Mouse (Mus musculus) neural tube, embryonic 15.5 days (tissue): ENCODE results near the gene Dtx2. TPM values are rescaled to one million over a fixed set of nuclear protein-coding genes. Genes with fewer than 3 reads are reported as not detected.
"Not testable (repeated sequence)": the region's sequence is repeated elsewhere in the genome, so short reads cannot be mapped to it uniquely, and the experiment has no call there.

Source experiments
- ATAC-seq: fragments of 200-750 bp; cut with Nextera tagmentation; 2 replicates; pipeline ENCODE4 v1.8.0; 2017; ENCODE audit warnings: mild to moderate bottlenecking, moderate TSS enrichment, moderate library complexity; ENCODE audit not compliant: low FRiP score
- H3K27ac ChIP-seq: fragments of 300-500 bp; sonication (generic); replicated peaks from 2 replicates; pipeline ENCODE4 v1.5.1; 2015; ENCODE audit warnings: mild to moderate bottlenecking, inconsistent platforms
- H3K27me3 ChIP-seq: fragments of 300-500 bp; sonication (generic); replicated peaks from 2 replicates; pipeline ENCODE4 v1.6.1; 2015; ENCODE audit warnings: inconsistent platforms
- H3K36me3 ChIP-seq: fragments of 300-500 bp; sonication (generic); 2 replicates; pipeline ENCODE4 v1.6.1; 2015; ENCODE audit warnings: inconsistent platforms
- H3K4me1 ChIP-seq: fragments of 300-500 bp; sonication (generic); 2 replicates; pipeline ENCODE4 v1.6.1; 2015; ENCODE audit warnings: inconsistent platforms
- H3K4me2 ChIP-seq: fragments of 300-500 bp; sonication (generic); 2 replicates; pipeline ENCODE4 v1.6.1; 2015; ENCODE audit warnings: inconsistent platforms, mild to moderate bottlenecking, moderate library complexity
- H3K4me3 ChIP-seq: fragments of 300-500 bp; sonication (generic); replicated peaks from 2 replicates; pipeline ENCODE4 v1.5.1; 2015; ENCODE audit warnings: mild to moderate bottlenecking, inconsistent platforms
- H3K9ac ChIP-seq: fragments of 300-500 bp; sonication (generic); replicated peaks from 2 replicates; pipeline ENCODE4 v1.6.1; 2015; ENCODE audit warnings: mild to moderate bottlenecking, inconsistent platforms
- H3K9me3 ChIP-seq: fragments of 300-500 bp; sonication (generic); replicated peaks from 2 replicates; pipeline ENCODE4 v1.6.1; 2016; ENCODE audit warnings: inconsistent platforms
- WGBS: fragments of 180-500 bp; shearing (Covaris S2); methylation state at CpG from one replicate; pipeline ENCODE4 v1.1.7; 2015; ENCODE audit warnings: mixed read lengths; 5-methylcytosine and 5-hydroxymethylcytosine counted together
- polyA plus RNA-seq: library from polyadenylated mRNA; unstranded; fragments of >200 nt; fragmentation: Nextera tagmentation; extraction: Ambion mirVana; gene quantifications from 2 replicates; pipeline ENCODE4 v1.2.1, GENCODE M21; 2015

Dtx2 gene
- polyA plus RNA-seq, 1 experiment from 2014 or later = 22.5 TPM

GRCm38 (mm10) chr5:136051231-136052085, 56.9 kb downstream of the Dtx2 start:
- peak overlapping the region; percentile 69 for H3K27ac ChIP-seq
- no peaks in the 10 kb centered on the region for H3K9me3 ChIP-seq
- ATAC-seq = peak; percentile 78
- H3K4me2 ChIP-seq = peak overlapping the region; percentile 11; the same call in 1 of the 2 replicates
- no peaks in the 10 kb centered on the region for H3K27me3 ChIP-seq
- no peak overlapping the region for H3K9ac ChIP-seq
- no peaks in the 10 kb centered on the region for H3K36me3 ChIP-seq
- WGBS = 5% methylated on average over 10 of the region's 10 CpGs
- no peak overlapping the region for H3K4me3 ChIP-seq
- peaks cover 12% of the 10 kb centered on the region for H3K4me1 ChIP-seq

GRCm38 (mm10) chr5:136052861-136053655, 58.5 kb downstream of the Dtx2 start:
- H3K4me1 ChIP-seq = peaks cover 12% of the 10 kb centered on the region
- H3K27me3 ChIP-seq = no peaks in the 10 kb centered on the region
- H3K36me3 ChIP-seq = no peaks in the 10 kb centered on the region
- no peak for ATAC-seq
- no peak overlapping the region for H3K9ac ChIP-seq
- H3K27ac ChIP-seq = no peak overlapping the region
- 85% methylated on average over 8 of the region's 8 CpGs for WGBS
- no peak overlapping the region for H3K4me3 ChIP-seq
- H3K9me3 ChIP-seq = no peaks in the 10 kb centered on the region
- no peak overlapping the region for H3K4me2 ChIP-seq

GRCm38 (mm10) chr5:136054301-136055077, 59.9 kb downstream of the Dtx2 start, which contains the start of gene Upk3bl:
TSS of gene Upk3bl (plus strand) at chr5:136054492.
- Histone ChIP-seq H3K4me3 (no peak within 1 kb of the TSS), H3K27me3 (no peaks in the 10 kb centered on the region), H3K9ac (no peak within 1 kb of the TSS), H3K4me1 (peaks cover 12% of the 10 kb centered on the region), H3K27ac (no peak within 1 kb of the TSS), H3K36me3 (no peaks in the 10 kb centered on the region), H3K4me2 (no peak within 1 kb of the TSS), H3K9me3 (no peaks in the 10 kb centered on the region)
- ATAC-seq = no peak
- WGBS = 91% methylated on average over 11 of the region's 11 CpGs

- Histone ChIP-seq H3K4me3 (no peak overlapping the region), H3K9me3 (no peaks in the 10 kb centered on the region), H3K4me2 (no peak overlapping the region), H3K4me1 (peaks cover 12% of the 10 kb centered on the region), H3K27me3 (no peaks in the 10 kb centered on the region), H3K27ac (no peak overlapping the region), H3K9ac (no peak overlapping the region), H3K36me3 (no peaks in the 10 kb centered on the region)
- 46% methylated on average over 4 of the region's 4 CpGs for WGBS
- ATAC-seq = no peak
Measured at GRCm38 (mm10) chr5:136056062-136056461, 61.5 kb downstream of the Dtx2 start.

GRCm38 (mm10) chr5:136057085-136057484, 62.5 kb downstream of the Dtx2 start:
- no peak overlapping the region for H3K4me3 ChIP-seq
- 29% methylated on average over 8 of the region's 8 CpGs for WGBS
- ATAC-seq = no peak
- no peaks in the 10 kb centered on the region for H3K9me3 ChIP-seq
- peaks cover 2% of the 10 kb centered on the region; the same call in 1 of the 2 replicates for H3K4me1 ChIP-seq
- H3K4me2 ChIP-seq = no peak overlapping the region
- H3K27me3 ChIP-seq = no peaks in the 10 kb centered on the region
- H3K9ac ChIP-seq = no peak overlapping the region
- no peaks in the 10 kb centered on the region for H3K36me3 ChIP-seq
- no peak overlapping the region for H3K27ac ChIP-seq

- no peak for ATAC-seq
- Histone ChIP-seq H3K4me3 (no peak overlapping the region), H3K9ac (no peak overlapping the region), H3K9me3 (no peaks in the 10 kb centered on the region), H3K36me3 (no peaks in the 10 kb centered on the region), H3K27ac (no peak overlapping the region), H3K4me1 (no peaks in the 10 kb centered on the region), H3K4me2 (no peak overlapping the region), H3K27me3 (no peaks in the 10 kb centered on the region)
- WGBS = 12% methylated on average over 12 of the region's 12 CpGs
Measured at GRCm38 (mm10) chr5:136061567-136061966, 67.0 kb downstream of the Dtx2 start.

- Histone ChIP-seq H3K9me3 (no peaks in the 10 kb centered on the region), H3K27me3 (no peaks in the 10 kb centered on the region), H3K9ac (no peak overlapping the region), H3K27ac (no peak overlapping the region), H3K4me2 (no peak overlapping the region), H3K4me3 (no peak overlapping the region), H3K4me1 (no peaks in the 10 kb centered on the region), H3K36me3 (no peaks in the 10 kb centered on the region)
- 90% methylated on average over 10 of the region's 10 CpGs for WGBS
- no peak for ATAC-seq
Measured at GRCm38 (mm10) chr5:136063920-136064319, 69.3 kb downstream of the Dtx2 start.

- not testable (repeated sequence) for H3K9me3 ChIP-seq, H3K4me3 ChIP-seq, H3K27me3 ChIP-seq, H3K9ac ChIP-seq, H3K36me3 ChIP-seq, H3K27ac ChIP-seq, ATAC-seq, H3K4me1 ChIP-seq, H3K4me2 ChIP-seq
- WGBS = 71% methylated on average over 11 of the region's 11 CpGs
Measured at GRCm38 (mm10) chr5:136066404-136067148, 72.0 kb downstream of the Dtx2 start.

GRCm38 (mm10) chr5:136069411-136069810, 74.8 kb downstream of the Dtx2 start:
- ATAC-seq = no peak
- Histone ChIP-seq H3K36me3 (no peaks in the 10 kb centered on the region), H3K4me3 (no peak overlapping the region), H3K27ac (no peak overlapping the region), H3K9me3 (no peaks in the 10 kb centered on the region), H3K4me2 (no peak overlapping the region), H3K27me3 (no peaks in the 10 kb centered on the region), H3K4me1 (no peaks in the 10 kb centered on the region), H3K9ac (no peak overlapping the region)
- WGBS = 66% methylated on average over 2 of the region's 2 CpGs

GRCm38 (mm10) chr5:136073051-136073450, 78.5 kb downstream of the Dtx2 start:
- ATAC-seq = no peak
- Histone ChIP-seq H3K36me3 (no peaks in the 10 kb centered on the region), H3K4me1 (0 out of 2 replicates have a peak, but pooled peaks cover 6% of the 10 kb centered on the region), H3K4me2 (no peak overlapping the region), H3K9ac (no peak overlapping the region), H3K4me3 (no peak overlapping the region), H3K27ac (no peak overlapping the region), H3K9me3 (no peaks in the 10 kb centered on the region), H3K27me3 (no peaks in the 10 kb centered on the region)
- WGBS = 60% methylated on average over 6 of the region's 6 CpGs

GRCm38 (mm10) chr5:136073526-136073925, 78.9 kb downstream of the Dtx2 start:
- H3K4me3 ChIP-seq = no peak overlapping the region
- no peaks in the 10 kb centered on the region for H3K27me3 ChIP-seq
- 0 out of 2 replicates have a peak, but pooled peaks cover 6% of the 10 kb centered on the region for H3K4me1 ChIP-seq
- H3K36me3 ChIP-seq = no peaks in the 10 kb centered on the region
- H3K9ac ChIP-seq = no peak overlapping the region
- no peak overlapping the region for H3K27ac ChIP-seq
- H3K4me2 ChIP-seq = no peak overlapping the region
- no peak for ATAC-seq
- no peaks in the 10 kb centered on the region for H3K9me3 ChIP-seq
- WGBS = 71% methylated on average over 11 of the region's 11 CpGs
